Comparison of ENCODE assay signal across 17 mouse cellular contexts in the genomic region with DNA sequence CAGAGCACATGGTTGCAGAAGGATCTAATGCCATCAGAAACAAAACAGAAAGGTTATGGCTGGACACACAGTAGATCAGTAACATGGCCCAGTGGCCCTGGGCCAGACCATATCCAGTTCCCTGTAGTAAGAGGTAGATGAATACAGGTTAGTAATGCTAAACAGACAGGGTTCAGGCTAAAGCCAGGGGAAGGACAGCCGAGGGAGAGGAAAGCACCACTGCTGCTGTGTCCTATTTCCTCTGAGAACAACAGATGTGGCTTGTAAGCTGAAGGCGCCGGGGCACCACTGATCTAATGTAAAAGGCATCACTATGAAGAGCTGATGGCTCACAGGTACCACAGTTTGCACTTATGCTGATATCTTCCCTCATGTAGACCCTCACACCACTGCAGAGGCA.
"Had no signal": no experiment of that assay in that cellular context is flagged by ENCODE, and none has a peak within 500 bp of the region (broad histone marks: within the 10 kb centered on the region; RNA-seq: fewer than 3 reads in every experiment).

No protein-coding gene starts in this region.

- H3K9ac ChIP-seq: liver, postnatal 0 days; lung, embryonic 15.5 days; midbrain, embryonic 12.5 days; neural tube, embryonic 12.5 days; stomach, embryonic 15.5 days had no signal

- H3K27ac ChIP-seq: lung, embryonic 15.5 days; macrophage; midbrain, embryonic 12.5 days; neural tube, embryonic 12.5 days; stomach, embryonic 15.5 days; stomach, postnatal 0 days had no signal

- H3K4me1 ChIP-seq: lung, embryonic 15.5 days; midbrain, embryonic 12.5 days; neural tube, embryonic 12.5 days; stomach, embryonic 15.5 days had no signal

- H3K36me3 ChIP-seq: lung, embryonic 15.5 days; midbrain, embryonic 12.5 days; neural tube, embryonic 12.5 days; stomach, embryonic 15.5 days had no signal

- ATAC-seq: liver, postnatal 0 days; lung, postnatal 0 days had no signal

- DNase-seq: liver, postnatal 0 days; lung, adult 2 months; lung, postnatal 14 days; lung, postnatal 36 days; midbrain, embryonic 14.5 days; right cerebral cortex, postnatal 14 days; thymus, adult 2 months; thymus, postnatal 25 days; thymus, postnatal 4 days had no signal

- H3K4me2 ChIP-seq: lung, embryonic 15.5 days; midbrain, embryonic 12.5 days; neural tube, embryonic 12.5 days; stomach, embryonic 15.5 days had no signal

- H3K27me3 ChIP-seq: lung, embryonic 15.5 days; megakaryocyte, embryonic 14.5 days; midbrain, embryonic 12.5 days; neural tube, embryonic 12.5 days; stomach, embryonic 15.5 days had no signal

- H3K4me3 ChIP-seq: lung, embryonic 15.5 days; megakaryocyte, embryonic 14.5 days; midbrain, embryonic 12.5 days; neural tube, embryonic 12.5 days; stomach, embryonic 15.5 days had no signal

- H3K9me3 ChIP-seq: lung, embryonic 15.5 days; midbrain, embryonic 12.5 days; neural tube, embryonic 12.5 days; stomach, embryonic 15.5 days had no signal
